Mouse (Mus musculus) kidney, adult 2 months (tissue): ENCODE measurements around the gene BC048403.

ENCODE experiments used
- CTCF ChIP-seq: fragments of 200-500 bp; conservative IDR thresholded peaks from 2 replicates; pipeline ENCODE4 v1.5.1; 2011; ENCODE audit warnings: low read depth, mild to moderate bottlenecking, control low read depth, low read length, moderate library complexity, mixed read lengths; ENCODE audit not compliant: insufficient read depth, insufficient read length
- POLR2A ChIP-seq: fragments of 200-500 bp; IDR thresholded peaks from one replicate; pipeline ENCODE4 v1.6.1; 2011; ENCODE audit warnings: low read depth, low read length, control low read depth

- TF ChIP-seq CTCF (no peak), POLR2A (no peak)
Observed at GRCm38 (mm10) chr10:121728226-121728625, 11.5 kb upstream of the BC048403 start.
